Mouse (Mus musculus) testis, postnatal 14 days (tissue): ENCODE measurements around the gene Gm20388.

Source experiments
- DNase-seq: peaks from one replicate; pipeline ENCODE4 v3.0.0; 2021; ENCODE audit warnings: low spot score

The Gm20388 gene

DNA sequence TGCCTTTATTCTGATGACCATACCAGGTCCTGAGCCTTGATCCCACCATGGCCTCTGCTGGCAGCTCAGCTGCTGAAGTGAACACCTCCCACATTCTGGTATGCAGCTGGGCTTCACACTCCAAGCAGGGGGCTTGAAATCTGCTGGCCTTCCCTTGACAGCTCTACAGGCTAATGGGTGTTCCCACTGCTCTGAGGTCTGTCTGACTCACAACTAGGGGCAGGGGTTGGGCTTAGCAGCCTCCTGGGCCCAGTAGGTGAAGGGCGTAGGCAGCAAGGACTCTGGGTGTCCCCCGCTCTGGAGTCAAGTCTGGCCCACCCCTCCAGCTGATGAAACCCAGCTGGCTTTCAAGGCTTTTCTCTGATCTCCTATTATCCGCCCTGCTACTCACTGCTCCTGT lies 1550.6 kb downstream of the Gm20388 start:
- DNase-seq: no peak

DNA sequence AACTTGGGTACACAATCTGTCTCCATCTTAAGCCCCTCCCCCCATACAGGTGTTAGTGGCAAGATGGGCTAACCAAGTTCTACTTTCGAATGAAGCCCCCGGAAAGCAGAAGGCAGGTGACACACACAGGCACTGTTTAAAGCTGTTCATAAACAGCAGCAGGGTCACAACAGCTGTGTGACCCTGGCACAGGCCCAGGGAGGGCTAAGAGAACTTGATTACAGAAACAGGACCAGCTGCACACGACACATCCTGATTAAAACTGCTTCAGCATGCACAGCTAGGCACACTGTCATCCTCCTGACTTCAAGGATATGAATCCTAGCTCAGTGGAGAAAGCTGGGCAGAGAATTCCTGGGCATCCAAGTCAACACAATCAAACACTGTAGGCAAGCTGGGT lies 1551.5 kb downstream of the Gm20388 start:
- no peak for DNase-seq

DNA sequence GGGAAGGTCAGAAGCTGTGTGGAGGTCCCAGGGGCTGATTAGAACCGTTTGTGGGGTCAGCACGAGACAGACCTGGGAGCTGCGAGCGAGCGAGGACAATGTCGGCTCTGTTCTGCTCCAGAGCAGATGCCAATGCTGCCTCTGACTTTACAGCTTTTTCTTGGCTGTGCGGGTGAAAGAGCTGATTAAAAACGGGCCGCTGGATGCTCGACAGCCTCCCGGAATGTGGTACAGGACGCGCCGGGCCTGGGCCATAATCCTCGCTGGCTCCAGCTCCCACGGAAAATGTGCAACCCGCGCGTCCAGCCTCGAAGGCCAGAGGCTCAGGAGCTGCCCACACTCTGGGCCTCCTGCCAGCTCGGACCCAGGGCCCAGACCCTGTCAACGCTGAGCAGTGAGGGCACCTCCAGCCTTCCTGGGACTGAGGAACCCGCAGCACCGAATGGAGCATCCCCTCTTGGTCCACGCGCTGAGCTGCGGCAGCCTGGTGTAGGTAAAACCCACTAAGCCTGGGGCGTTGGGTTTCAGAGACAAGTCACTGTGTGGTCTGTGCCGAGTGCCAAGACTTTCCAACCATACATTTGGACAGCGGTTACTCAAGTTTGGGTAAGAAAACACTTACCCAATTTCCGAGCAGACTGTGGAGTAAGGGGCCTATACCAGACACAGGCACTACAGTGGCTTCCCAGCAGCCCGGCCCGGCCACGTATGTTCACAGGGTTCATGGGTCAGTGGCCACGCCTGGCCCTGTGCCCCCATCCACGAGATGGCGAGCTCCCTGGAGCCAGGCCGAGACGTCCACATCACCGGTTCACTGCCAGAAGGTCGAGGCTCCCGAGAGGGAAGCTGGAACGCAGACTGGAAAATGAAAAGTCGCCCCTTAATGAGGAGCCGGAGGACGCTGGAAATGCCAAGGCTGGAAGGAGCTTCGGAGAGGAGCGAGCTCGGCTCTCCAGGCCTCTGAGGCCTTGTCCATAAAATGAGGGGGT lies 1557.7 kb downstream of the Gm20388 start:
- DNase-seq: no peak

DNA sequence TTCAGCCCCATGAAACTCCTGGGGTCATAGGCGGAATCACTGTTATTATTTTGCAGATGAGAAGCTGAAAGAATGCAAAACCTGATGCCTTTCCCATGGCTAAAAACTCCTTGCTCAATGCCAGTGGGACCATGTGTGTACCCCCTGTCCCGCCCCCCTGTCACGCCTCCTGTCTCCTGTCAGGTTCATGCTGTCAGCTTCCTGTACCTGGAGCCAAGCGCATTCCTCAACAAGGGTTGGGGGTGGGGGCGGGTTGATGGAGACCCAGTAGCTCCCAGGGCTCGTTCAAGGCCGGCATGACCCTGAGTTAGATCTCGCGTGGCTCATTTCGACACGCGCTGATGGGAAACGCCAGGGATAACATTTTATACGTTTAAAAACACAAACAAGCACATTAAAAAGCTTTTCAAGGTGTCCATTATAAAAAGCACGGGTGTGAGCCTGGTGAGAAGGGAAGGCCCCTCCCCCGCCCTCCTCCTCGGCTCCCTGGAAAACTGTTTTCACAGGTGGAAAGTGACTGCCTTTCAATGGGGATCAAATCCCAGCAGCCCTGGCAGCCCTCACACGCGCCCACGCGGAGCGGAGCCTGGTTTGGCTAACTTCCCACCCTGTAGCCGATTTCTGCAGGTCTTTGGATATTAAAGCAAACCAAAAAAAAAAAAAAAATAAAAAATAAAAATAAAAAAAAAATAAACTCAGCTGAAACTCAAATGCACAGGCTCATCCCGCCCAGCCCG lies 1563.7 kb downstream of the Gm20388 start:
- DNase-seq: no peak

DNA sequence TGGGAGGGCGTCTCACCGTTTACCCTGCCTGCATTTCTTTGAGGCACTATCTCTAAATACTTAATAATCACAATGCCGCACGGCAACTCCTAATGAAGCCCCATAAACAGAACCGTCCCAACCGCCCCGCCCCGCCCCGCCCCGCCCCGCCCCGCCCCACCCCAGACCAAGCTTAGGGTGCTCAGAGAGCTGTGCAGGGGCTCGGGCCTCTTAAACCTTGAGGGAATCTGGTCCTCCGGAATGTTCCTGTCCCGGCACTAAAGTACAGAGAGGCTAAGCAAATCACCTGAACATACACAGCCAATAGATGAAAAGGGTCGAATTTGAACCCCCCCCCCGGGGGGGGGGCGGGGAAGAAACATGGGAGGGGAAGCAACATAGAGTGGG lies 1564.2 kb downstream of the Gm20388 start:
- no peak for DNase-seq

DNA sequence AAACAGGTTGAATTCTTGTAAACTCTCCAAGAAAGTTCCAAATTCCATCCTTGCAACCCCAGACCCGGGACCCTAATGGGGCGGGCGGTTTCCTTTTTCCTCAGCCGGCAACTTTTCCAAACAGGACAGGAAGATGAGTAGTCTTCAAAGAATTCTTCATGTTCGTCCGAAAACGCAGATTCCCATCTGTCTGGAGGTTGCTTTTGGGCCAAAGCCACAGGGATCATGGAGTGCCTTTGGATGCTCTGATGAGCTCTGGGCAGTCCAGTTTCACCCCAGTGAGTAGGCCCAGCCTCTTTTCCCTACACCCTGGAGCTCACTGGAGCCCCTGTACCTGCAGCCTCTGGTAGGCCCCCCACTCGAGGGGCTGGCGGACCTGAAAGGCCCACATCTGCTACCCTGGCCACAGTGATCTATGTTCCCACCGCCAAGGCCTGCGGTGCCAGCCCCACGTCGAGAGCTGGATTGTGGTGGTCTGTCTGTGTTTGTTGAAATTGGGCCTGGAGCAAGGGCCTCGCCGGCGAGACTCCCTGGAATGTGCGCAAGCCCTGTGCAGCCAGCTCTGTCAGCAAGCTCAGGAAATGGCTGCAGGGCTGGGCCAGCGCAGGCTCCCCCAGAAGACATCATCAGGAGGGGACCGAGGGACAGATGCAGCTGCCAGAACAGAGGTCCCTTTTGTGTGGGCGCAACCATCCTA lies 1567.4 kb downstream of the Gm20388 start:
- no peak for DNase-seq

DNA sequence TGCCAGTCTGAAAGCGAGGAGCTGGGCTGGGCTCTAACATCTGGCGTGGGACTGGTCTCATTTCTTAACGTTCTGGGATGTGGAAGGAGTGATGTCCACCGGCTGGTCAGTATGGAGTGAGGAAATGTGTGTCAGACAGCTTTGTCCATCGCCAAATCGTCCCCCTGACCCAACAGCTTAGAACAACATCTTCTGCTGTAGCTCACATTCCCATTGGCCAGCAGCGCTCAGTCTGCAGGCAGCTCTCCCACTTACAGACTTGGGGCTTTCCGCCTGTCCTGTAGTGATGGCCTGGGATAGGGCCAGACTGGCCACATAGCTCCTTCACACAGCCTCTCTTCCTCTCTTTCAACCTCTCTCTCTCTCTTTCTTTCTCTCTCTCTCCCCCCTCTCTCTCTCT lies 1568.5 kb downstream of the Gm20388 start:
- DNase-seq: no peak

DNA sequence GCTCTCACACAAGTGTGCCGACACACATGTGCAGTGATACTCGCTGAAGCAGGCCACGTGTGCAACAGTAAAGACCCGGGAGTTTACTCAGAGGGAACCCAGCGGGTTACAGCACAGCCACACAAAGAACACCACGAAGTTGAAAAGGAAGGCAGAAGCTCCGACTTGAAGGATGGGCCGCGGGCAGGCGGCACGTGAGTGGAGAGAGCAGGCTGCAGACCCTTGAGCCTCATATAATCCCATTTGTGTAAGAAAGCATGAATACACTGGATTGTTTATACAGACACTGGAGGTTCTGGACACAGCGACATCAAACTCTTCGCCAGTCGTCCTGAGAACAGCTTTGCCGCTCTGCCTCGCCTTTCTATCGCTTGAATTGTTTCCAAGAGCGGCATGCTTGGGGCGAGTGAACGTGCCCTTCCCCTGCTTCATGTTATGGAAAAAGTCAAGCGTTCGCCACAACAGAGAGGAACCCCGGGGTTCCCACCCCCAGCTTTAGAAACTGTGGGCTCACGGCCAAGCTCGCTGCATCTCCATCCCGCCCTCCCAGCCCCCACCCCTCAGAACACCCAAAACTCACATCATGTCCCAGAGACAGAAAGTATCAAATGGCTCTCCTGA lies 1569.9 kb downstream of the Gm20388 start:
- DNase-seq: no peak

DNA sequence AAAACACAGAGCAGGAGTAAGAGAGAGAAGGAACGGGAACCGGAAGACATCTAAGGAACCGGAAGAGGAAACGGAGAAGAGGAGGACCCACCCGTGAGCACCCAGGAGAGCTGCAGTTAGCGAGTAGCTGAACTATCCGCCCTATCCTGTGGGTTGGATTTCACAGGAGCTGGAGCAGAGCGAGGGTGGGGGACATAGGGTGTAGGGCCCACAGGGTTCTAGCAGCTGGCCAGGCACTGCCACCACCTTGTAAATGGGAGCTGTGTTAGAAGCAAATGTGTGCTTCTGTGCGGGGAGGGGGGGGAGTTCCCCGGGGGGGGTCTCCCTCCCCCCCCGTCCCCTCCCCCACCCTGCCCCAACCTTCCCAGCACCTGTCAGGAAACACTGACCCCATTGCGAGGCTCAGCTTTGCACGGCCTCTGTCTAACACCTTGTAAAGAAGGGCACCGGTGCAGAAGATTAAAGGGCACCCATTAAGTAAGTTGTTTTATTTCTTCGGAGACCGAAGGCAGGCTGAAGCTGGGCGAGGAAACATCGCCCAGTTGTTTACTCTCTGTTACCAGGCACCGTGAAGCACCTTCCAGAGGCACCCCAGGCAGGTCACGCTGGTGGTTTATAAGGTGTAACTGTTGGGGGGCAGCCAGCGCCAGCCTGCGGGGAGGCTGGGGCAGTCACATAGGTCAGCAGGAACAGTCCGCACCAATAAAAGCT lies 1573.6 kb downstream of the Gm20388 start:
- DNase-seq: no peak

DNA sequence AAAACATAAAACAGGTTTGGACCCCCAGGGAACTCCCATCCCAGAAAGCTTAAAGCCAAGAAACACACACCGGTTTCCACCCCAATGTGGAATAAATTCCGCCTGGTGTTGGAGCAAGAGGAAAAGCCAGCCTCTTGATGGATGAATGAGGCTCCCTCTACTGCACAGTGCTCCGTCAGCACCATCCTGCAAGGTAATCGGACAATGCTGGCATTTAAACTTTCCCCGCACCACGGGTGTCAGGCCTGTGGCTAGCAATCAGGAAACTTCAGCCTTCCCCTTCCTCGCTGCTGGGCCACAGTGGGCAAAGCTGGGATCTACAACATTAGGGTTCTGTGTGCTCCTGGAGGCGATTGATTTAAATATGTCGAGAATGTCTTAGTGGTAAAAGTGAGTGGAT lies 1581.0 kb downstream of the Gm20388 start:
- no peak for DNase-seq

DNA sequence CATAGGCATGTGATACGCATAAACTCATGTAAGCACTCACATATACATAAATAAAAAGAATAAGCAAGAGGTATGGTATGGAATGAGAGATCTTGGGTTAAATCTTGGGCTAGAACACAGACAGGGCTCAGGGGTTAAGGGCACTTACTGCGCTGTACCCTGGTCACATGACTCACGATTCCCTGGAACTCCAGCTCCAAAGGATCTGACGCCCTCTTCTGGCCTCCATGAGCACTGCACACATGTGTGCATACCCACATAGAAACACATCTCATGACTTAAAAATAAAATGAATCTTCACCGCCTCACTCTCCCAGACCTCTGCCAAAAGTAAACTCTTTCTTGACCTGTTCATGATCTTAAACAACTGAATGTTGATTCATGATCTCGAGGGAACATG lies 1587.0 kb downstream of the Gm20388 start:
- DNase-seq: no peak

DNA sequence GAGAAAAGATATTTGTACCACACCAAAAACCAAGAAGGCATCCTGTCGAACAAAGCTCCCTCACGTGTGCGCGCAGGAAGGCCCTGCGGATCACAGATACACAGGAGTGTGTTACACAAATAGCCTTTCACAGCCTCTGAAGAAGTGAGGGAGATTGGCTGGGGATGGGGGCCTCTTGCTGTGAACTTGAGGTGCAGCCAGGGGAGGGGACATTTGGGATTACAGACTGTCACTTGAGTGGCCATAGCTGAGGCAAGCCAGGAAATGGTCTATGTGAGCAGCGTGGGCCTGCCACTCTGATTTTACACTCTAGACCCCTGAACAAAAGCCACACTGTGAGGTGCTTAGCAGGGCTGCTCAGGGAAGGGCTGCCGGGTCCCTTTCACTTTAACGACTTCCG lies 1601.1 kb downstream of the Gm20388 start:
- no peak for DNase-seq

DNA sequence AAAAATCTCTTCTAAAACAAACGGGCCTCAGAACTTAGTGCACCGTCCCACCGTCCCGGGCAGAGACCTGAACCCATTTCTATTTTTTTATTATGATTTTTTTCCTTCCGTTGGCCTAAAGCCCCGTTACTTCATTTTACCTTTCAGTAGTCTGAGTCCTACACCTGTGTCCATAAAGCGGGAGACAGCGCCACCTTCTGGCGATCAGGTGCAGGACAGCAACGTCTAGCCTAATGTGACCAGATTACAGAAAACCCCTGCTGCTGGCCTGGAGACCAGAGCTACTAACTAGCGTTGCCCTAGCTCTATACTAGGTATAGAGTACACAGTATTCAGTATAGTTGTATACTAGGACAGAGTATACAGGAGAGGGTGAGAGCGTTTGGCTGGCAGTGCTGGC lies 1602.8 kb downstream of the Gm20388 start:
- DNase-seq: peak; percentile 66

DNA sequence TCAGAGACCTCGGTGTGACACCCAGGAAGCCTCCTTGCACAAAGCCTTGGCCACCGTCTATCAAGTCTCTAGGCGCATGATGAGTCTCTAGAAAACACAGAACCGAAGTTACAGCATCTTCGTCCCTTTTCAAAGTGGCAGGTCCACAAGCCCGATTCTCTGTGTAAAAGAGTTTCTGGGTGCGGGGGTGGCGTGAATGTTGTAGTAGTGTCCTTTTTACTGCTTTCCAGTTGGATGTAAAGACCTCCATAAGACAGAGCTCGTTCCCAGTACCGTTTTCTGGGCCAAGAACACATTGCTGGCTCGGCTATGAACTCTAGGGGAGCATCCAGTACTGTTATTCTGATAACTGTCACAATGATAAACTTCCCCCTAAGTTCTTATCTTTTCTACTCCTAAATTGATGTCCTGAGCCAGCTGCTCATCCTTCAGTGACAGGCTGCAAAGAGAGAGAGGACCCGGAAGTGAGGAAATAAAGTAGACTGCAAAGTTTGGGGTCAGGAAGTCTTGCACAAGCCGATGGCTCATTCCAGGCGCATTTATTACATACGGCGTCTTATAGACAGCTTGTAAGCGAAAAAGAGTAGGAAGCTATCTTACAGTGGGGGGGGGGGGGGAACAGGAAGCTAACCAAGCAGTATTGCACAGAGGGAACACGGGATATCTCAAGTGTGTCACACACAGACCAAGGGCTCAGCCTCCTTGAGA lies 1614.6 kb downstream of the Gm20388 start:
- DNase-seq: no peak

DNA sequence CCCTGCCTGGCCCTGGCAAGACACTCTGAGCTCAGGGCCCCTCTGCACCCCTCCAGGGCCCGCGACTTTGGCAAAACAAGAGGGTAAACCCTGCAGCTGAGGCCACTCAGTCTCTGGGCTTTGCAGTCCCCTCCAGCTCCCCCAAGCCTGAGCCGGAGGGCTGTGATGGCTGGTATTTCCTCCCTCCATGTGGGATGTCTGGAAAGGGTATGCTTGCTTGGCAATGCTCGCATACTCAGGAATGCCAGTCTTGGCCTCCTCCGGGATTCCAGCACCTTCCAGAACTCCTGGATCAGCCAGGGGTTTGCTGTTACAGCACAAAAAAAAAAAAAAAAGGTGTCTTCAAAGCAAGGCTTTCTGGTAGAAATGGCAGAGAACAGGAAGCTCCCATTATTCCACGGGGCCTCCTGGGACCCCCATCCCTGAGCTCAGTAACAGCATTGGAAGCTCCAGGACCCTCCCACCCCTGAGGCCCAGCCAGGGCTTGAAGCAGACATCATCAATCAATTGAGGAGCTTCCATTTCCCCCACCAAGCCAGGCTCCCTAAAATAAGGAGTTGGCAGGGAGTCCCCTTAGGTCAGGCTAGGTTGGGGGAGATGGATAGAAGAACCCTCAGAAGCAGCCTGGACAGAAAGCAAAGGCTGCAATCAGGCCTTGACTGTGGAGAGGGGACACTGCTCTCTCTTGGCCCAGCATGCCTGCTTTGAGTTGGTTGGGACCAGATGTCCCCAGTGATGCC lies 1616.3 kb downstream of the Gm20388 start:
- DNase-seq: no peak

DNA sequence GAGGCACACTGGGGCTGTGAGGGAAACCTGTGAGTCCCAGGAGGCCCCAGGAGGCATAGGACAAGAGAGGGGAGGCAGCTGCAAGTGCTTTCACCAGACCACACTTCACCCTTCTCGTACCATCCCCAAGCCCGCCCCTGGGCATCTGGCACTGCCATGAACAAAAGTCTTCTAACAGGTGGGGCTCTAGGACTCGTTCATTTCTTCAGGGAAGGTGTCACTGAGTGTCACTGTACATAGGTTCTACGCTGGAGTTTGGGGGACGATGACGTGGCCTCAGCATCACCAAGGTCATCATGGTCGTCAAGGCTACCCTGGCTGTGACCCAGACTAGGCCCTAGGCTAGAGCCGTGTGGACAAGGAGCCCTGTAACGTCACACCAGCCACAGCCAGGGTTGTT lies 1617.1 kb downstream of the Gm20388 start:
- no peak for DNase-seq

DNA sequence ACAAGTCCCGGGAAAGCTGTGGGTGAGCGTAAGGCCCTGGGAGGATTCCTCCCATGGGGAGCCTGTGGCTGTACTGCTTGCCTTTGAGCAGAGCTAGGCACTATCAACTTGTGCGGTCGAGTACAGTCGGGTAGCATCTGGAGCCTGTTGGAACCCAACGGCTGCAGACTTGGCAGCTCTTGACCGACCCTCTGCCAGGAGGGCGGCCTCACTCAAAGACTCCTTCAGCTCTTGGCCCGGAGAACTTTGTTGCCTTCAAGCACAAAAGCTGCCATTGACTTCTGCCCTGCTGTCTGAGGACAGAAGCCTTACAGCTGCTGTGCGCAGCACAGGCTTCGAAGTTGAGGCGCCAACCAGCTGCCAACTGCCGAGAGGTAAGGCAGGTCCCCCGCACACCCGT lies 1618.1 kb downstream of the Gm20388 start:
- no peak for DNase-seq

DNA sequence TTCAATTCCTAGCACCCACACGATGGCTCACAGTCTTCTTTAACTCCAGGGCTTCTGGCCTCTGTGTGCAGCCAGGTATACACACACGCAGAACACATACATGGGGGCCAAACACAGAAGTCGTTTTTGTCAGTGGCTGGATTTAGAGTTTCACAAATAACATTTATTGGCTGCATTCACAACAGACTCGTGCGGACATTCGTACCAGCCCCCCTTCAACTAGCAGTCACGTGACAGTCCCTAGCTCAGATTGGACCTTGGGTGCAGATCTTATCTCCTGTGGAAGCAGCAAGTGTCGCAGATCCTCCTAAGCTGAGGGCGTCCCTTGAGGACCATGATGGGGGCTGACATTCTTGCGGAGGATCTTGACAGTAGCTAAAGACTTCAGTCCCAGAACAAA lies 1620.0 kb downstream of the Gm20388 start:
- no peak for DNase-seq

DNA sequence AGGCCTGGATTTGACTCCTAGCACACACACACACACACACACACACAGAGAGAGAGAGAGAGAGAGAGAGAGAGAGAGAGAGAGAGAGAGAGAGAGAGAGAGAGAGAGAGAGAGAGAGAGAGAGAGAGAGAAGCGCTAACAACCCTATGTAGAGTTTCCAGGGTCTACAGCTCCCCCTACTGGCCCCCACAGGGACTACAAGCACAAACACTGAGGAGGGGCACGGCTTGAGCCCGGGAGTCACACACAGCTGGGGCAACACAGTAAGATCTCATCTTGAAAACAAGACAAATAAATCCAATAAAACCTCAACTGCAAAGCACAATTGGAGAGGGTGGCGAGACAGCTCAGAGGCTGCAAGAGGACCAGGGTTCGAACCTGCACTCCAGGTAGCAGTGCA lies 1621.7 kb downstream of the Gm20388 start:
- no peak for DNase-seq

DNA sequence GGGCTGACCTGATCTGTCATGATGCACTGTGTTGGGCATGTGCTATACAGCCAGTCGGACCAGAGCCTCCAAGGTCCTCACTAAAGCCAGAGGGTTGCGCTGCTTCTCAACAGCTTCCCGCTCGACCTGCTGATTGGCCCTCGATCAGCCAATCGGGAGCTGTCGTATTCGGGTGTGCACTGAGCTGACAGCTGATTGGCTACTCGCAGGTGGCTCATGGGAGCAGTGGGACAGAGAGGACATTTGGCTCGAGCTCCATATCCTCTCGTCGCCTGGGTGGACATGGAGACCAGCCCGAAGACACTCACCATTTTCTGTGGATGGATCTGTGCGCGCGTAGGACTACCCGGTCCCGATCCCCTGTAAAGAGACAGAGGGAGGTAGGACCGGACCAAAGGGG lies 1631.2 kb downstream of the Gm20388 start:
- DNase-seq: peak; percentile 83
